Comparison of ENCODE assay signal across 8 mouse cellular contexts in genomic region chr2:127247592-127248333, GRCm38 (mm10). TPM values are rescaled to one million over a fixed set of nuclear protein-coding genes. Genes with fewer than 3 reads are reported as not detected.
DNase-seq lines count a peak whose midpoint lies in the region; ATAC-seq and TF ChIP-seq lines count a peak whose summit lies in the region.

TSS of gene Ciao1 (minus strand) at chr2:127247816.
TSS of gene Tmem127 (plus strand) at chr2:127247908.

- peak within 1 kb of the TSS; percentile 97 for H3K27ac ChIP-seq in gastrocnemius, adult 2 months
- H3K27ac ChIP-seq in hindbrain, postnatal 0 days: peak within 1 kb of the TSS; percentile 91
- H3K27ac ChIP-seq in left cerebral cortex, adult 2 months: peak within 1 kb of the TSS; percentile 94

- peak; percentile 100 for DNase-seq in ZHBTc4 (ENCODE audit: low read depth, low spot score)
- DNase-seq in gastrocnemius, adult 2 months: peak; percentile 99
- DNase-seq in hindbrain, postnatal 0 days (ENCODE audit: low spot score): peak; percentile 100
- peak; percentile 95 to 96 for DNase-seq in left cerebral cortex, adult 2 months (ENCODE audit: extremely low spot score in 1 of 2, low spot score in 2 of 2)
- peak; percentile 98 for DNase-seq in right cerebral cortex, adult 2 months (ENCODE audit: low spot score in 2 of 2)
- DNase-seq in urinary bladder, postnatal 14 days (ENCODE audit: low spot score): peak; percentile 98

- intact Hi-C loops in gastrocnemius, adult 2 months (cut with DNase I): loop anchor here (2.0 kb wide), 1 partner anchor 93 kb away; no protein-coding TSS in a partner anchor
- intact Hi-C loops in left cerebral cortex, adult 2 months (cut with DNase I): loop anchor here (1.0 to 10.0 kb wide), 4 partner anchors 23 to 313 kb away; partner anchors contain the start of genes 1810024B03Rik, Snrnp200, Sppl2a and Stard7

- H3K4me1 ChIP-seq in hindbrain, postnatal 0 days (ENCODE audit: insufficient read depth, low read length): peaks cover 15% of the 10 kb centered on the region

- peak within 1 kb of the TSS; percentile 92 for H3K9ac ChIP-seq in hindbrain, postnatal 0 days (replicated peaks; ENCODE audit: low read length)

- peak within 1 kb of the TSS; percentile 94 for H3K4me3 ChIP-seq in gastrocnemius, adult 2 months
- H3K4me3 ChIP-seq in hindbrain, postnatal 0 days (ENCODE audit: low read length): peak within 1 kb of the TSS; percentile 93
- peak within 1 kb of the TSS; percentile 89 for H3K4me3 ChIP-seq in left cerebral cortex, adult 2 months

- no peaks in the 10 kb centered on the region for H3K9me3 ChIP-seq in hindbrain, postnatal 0 days (ENCODE audit: low read length)

- peak; percentile 96 for ATAC-seq in common myeloid progenitor, adult 5-6 weeks (replicated peaks; ENCODE audit: low read depth, poor library complexity, severe bottlenecking)
- peak; percentile 98 for ATAC-seq in hindbrain, postnatal 0 days
- ATAC-seq in megakaryocyte, adult 5-6 weeks (ENCODE audit: poor library complexity, severe bottlenecking): peak; percentile 95

- WGBS in hindbrain, postnatal 0 days: under 1% methylated on average over 47 of the region's 53 CpGs

- peak within 1 kb of the TSS; percentile 89 for H3K4me2 ChIP-seq in hindbrain, postnatal 0 days (ENCODE audit: low read depth, low read length)

- TF ChIP-seq CTCF in gastrocnemius, adult 2 months (IDR thresholded peaks at IDR 0.05): no peak
- TF ChIP-seq CTCF in hindbrain, postnatal 0 days (IDR thresholded peaks at IDR 0.05; ENCODE audit: low read depth): no peak
- TF ChIP-seq CTCF in left cerebral cortex, adult 2 months (IDR thresholded peaks at IDR 0.05): no peak; the same call in 1 of the 2 replicates

- H3K36me3 ChIP-seq in hindbrain, postnatal 0 days (ENCODE audit: insufficient read depth, low read length): peaks cover 13% of the 10 kb centered on the region; the same call in 1 of the 2 replicates

- H3K27me3 ChIP-seq in hindbrain, postnatal 0 days (ENCODE audit: insufficient read depth, low read length): no peaks in the 10 kb centered on the region

RNA-seq across cellular contexts. Expression of gene Ciao1, which starts in this region (rescaled TPM):
- 21.1 and 36.1 TPM in 2 replicates for total RNA-seq in common myeloid progenitor, adult 5-6 weeks (2017)
- 10 to 100 TPM; 48.4 to 53.4 TPM for total RNA-seq in gastrocnemius, adult 2 months (2021)
- total RNA-seq in hindbrain, postnatal 0 days (2014; rRNA removed): 53.0 and 56.1 TPM in 2 replicates
- polyA plus RNA-seq in hindbrain, postnatal 0 days (2015; fragmentation: Nextera tagmentation; extraction: Ambion mirVana): 30.0 and 35.3 TPM in 2 replicates
- total RNA-seq in left cerebral cortex, adult 2 months (2021): 10 to 100 TPM; 72.6 to 75.7 TPM
- 24.4 and 38.1 TPM in 2 replicates for total RNA-seq in megakaryocyte, adult 5-6 weeks (2015)
- 18.8 and 25.6 TPM in 2 replicates for total RNA-seq in megakaryocyte, adult 5-6 weeks (2017)

RNA-seq across cellular contexts. Expression of gene Tmem127, which starts in this region (rescaled TPM):
- 22.2 and 25.9 TPM in 2 replicates for total RNA-seq in common myeloid progenitor, adult 5-6 weeks (2017)
- 10 to 100 TPM; 21.6 to 24.3 TPM for total RNA-seq in gastrocnemius, adult 2 months (2021)
- 169 TPM in 2 replicates for total RNA-seq in hindbrain, postnatal 0 days (2014; rRNA removed)
- 72.1 and 76.1 TPM in 2 replicates for polyA plus RNA-seq in hindbrain, postnatal 0 days (2015; fragmentation: Nextera tagmentation; extraction: Ambion mirVana)
- 10 to 100 TPM; 75.5 to 76.9 TPM for total RNA-seq in left cerebral cortex, adult 2 months (2021)
- 23.9 and 24.6 TPM in 2 replicates for total RNA-seq in megakaryocyte, adult 5-6 weeks (2015)
- 49.8 and 70.7 TPM in 2 replicates for total RNA-seq in megakaryocyte, adult 5-6 weeks (2017)

Comparison
In these comparisons a context has a peak if more than half of its experiments do, and no peak if none do; other contexts are left out.
1. Peak in every context shown above with its lines: DNase-seq, ATAC-seq, H3K4me3 ChIP-seq and H3K27ac ChIP-seq.